Mouse (Mus musculus): Measurements from ENCODE around the gene Ppih. TPM values are rescaled to one million over a fixed set of nuclear protein-coding genes. Genes with fewer than 3 reads are reported as not detected.
A peak's percentile ranks its signal among the peaks of the same experiment; 100 is the strongest.

Ppih gene
- total and polyA plus RNA-seq, 3 experiments, result 4.5 to 171 (median 76.0) TPM

DNA sequence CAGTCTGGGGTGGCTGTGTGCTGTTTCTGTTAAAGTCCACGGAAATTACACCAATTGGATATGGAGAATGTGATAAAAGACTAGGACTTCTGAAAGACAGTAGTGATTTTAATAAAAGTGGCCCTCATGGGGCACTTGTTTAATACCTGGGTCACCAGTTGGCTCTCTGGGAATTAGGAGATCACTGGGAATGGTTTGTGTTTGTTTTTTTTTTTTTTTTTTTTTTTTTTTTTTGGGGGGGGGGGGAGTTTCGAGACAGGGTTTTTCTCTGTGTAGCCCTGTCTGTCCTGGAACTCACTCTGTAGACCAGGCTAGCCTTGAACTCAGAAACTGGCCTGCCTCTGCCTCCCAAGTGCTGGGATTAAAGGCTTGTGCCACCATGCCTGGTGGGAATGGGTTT, 44.6 kb downstream of the Ppih start:
- Histone ChIP-seq H3K27me3 (ENCODE audit: insufficient read depth, low read length) (no peaks in the 10 kb centered on the region), H3K9me3 (replicated peaks) (no peaks in the 10 kb centered on the region), H3K36me3 (replicated peaks) (peaks cover 95% of the 10 kb centered on the region), H3K4me1 (ENCODE audit: insufficient read depth, low read depth, low read length) (peaks cover 28% of the 10 kb centered on the region), H3K4me3 (ENCODE audit: low read depth, low read length) (no peak overlapping the region)
- ATAC-seq (ENCODE audit: extremely low read depth, insufficient number of reproducible peaks, low FRiP score, poor library complexity, severe bottlenecking), result no peak
- DNase-seq (ENCODE audit: low spot score), result no peak
- no peak for TF ChIP-seq GATA2 (IDR thresholded peaks at IDR 0.05; ENCODE audit: borderline replicate concordance, low read depth, low read length)
- no peak for TF ChIP-seq TAL1 (conservative IDR thresholded peaks at IDR 0.05; ENCODE audit: low read depth, low read length)
- TF ChIP-seq POLR2AphosphoS5 (IDR thresholded peaks at IDR 0.05; ENCODE audit: insufficient replicate concordance, low read depth, low read length), result no peak; the same call in 1 of the 2 replicates
- no peak for TF ChIP-seq CTCF (IDR thresholded peaks at IDR 0.05; ENCODE audit: low read depth, low read length)
- no peak for TF ChIP-seq GATA1 (IDR thresholded peaks at IDR 0.05; ENCODE audit: borderline replicate concordance, low read length)

DNA sequence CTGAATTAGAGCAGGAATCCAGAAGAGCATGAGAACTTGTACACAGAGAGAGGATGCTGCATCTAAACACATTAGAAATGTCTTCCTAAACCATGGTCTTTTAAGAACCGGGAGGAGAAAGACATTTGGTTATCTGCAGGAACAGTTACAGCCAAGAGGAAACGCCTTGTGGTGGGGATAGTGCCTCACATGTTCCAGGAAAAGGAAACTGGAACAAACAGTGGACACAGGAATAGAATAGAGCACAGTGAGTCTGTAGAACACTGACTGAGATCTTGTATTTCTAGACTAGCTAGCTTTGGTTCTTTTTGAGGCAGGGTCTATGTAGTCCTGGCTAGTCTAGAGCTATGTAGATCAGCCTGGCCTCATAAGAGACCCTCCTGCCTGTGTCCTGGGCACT, 45.1 kb downstream of the Ppih start:
- peaks cover 95% of the 10 kb centered on the region for H3K36me3 ChIP-seq (replicated peaks)

DNA sequence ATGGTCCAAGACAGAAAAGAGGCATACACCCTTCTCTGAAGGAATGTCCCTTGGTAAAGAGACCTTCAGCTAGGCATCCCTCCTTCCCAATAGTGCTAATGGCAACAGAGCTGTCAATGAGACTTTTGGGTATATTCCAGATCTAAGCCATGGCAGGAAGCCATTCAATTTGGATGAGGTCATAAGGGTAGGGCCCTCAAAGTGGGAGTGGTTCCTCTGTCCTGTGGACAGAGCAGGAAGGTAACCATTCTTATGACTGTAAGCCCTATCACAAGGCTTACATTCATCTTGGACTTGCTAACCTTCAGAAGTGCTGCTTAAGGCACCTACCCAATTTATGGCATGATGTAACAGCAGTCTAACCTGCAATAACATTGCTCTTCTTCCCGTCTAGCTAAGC, 45.7 kb downstream of the Ppih start:
- TF ChIP-seq GATA2 (IDR thresholded peaks at IDR 0.05; ENCODE audit: borderline replicate concordance, low read depth, low read length) (no peak), CTCF (IDR thresholded peaks at IDR 0.05; ENCODE audit: low read depth, low read length) (no peak), POLR2AphosphoS5 (IDR thresholded peaks at IDR 0.05; ENCODE audit: insufficient replicate concordance, low read depth, low read length) (no peak; the same call in 1 of the 2 replicates), GATA1 (IDR thresholded peaks at IDR 0.05; ENCODE audit: borderline replicate concordance, low read length) (no peak), TAL1 (conservative IDR thresholded peaks at IDR 0.05; ENCODE audit: low read depth, low read length) (no peak)
- Histone ChIP-seq H3K4me3 (ENCODE audit: low read depth, low read length) (no peak overlapping the region), H3K36me3 (replicated peaks) (peaks cover 95% of the 10 kb centered on the region), H3K27me3 (ENCODE audit: insufficient read depth, low read length) (no peaks in the 10 kb centered on the region), H3K4me1 (ENCODE audit: insufficient read depth, low read depth, low read length) (peaks cover 23% of the 10 kb centered on the region), H3K9me3 (replicated peaks) (no peaks in the 10 kb centered on the region)
- DNase-seq (ENCODE audit: low spot score) (no peak), ATAC-seq (ENCODE audit: extremely low read depth, insufficient number of reproducible peaks, low FRiP score, poor library complexity, severe bottlenecking) (peak; percentile 7; the same call in 1 of the 2 replicates)

More for the DNA sequence above, 45.1 kb downstream of the Ppih start:
- no peaks in the 10 kb centered on the region for H3K9me3 ChIP-seq (replicated peaks)
- no peak overlapping the region for H3K4me3 ChIP-seq (ENCODE audit: low read depth, low read length)
- no peak for TF ChIP-seq TAL1 (conservative IDR thresholded peaks at IDR 0.05; ENCODE audit: low read depth, low read length)
- TF ChIP-seq GATA1 (IDR thresholded peaks at IDR 0.05; ENCODE audit: borderline replicate concordance, low read length), result no peak
- TF ChIP-seq GATA2 (IDR thresholded peaks at IDR 0.05; ENCODE audit: borderline replicate concordance, low read depth, low read length), result no peak
- TF ChIP-seq POLR2AphosphoS5 (IDR thresholded peaks at IDR 0.05; ENCODE audit: insufficient replicate concordance, low read depth, low read length), result no peak
- TF ChIP-seq CTCF (IDR thresholded peaks at IDR 0.05; ENCODE audit: low read depth, low read length), result no peak
- peaks cover 27% of the 10 kb centered on the region for H3K4me1 ChIP-seq (ENCODE audit: insufficient read depth, low read depth, low read length)
- ATAC-seq (ENCODE audit: extremely low read depth, insufficient number of reproducible peaks, low FRiP score, poor library complexity, severe bottlenecking) (no peak), DNase-seq (ENCODE audit: low spot score) (no peak)
- H3K27me3 ChIP-seq (ENCODE audit: insufficient read depth, low read length), result no peaks in the 10 kb centered on the region

DNA sequence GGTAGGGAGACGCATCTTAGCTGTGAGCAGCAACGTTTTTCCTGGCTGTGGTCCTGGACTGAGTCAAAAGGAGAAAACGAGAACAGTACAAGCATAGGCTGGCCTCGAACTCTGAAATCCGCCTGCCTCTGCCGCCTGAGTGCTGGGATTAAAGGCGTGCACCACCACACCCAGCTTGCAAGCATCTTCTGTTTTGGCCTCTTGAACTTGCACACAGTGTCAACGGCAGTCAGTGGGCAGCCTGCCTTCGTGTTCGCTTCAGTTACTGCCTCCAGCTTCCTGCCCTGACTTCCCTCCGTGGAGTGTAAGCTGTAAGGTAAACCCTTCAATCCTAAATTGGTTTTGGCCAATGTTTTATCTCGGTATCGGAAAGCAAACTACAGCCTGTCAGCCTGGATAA, 53.7 kb downstream of the Ppih start:
- H3K27me3 ChIP-seq (ENCODE audit: insufficient read depth, low read length), result peaks cover 13% of the 10 kb centered on the region
- H3K4me1 ChIP-seq (ENCODE audit: insufficient read depth, low read depth, low read length), result peaks cover 4% of the 10 kb centered on the region; the same call in 1 of the 2 replicates
- no peak overlapping the region for H3K4me3 ChIP-seq (ENCODE audit: low read depth, low read length)
- no peaks in the 10 kb centered on the region for H3K9me3 ChIP-seq (replicated peaks)
- ATAC-seq (ENCODE audit: extremely low read depth, insufficient number of reproducible peaks, low FRiP score, poor library complexity, severe bottlenecking), result no peak
- no peak for TF ChIP-seq TAL1 (conservative IDR thresholded peaks at IDR 0.05; ENCODE audit: low read depth, low read length)
- TF ChIP-seq GATA1 (IDR thresholded peaks at IDR 0.05; ENCODE audit: borderline replicate concordance, low read length), result no peak
- no peak for TF ChIP-seq CTCF (IDR thresholded peaks at IDR 0.05; ENCODE audit: low read depth, low read length)
- no peak for TF ChIP-seq GATA2 (IDR thresholded peaks at IDR 0.05; ENCODE audit: borderline replicate concordance, low read depth, low read length)
- no peak for TF ChIP-seq POLR2AphosphoS5 (IDR thresholded peaks at IDR 0.05; ENCODE audit: insufficient replicate concordance, low read depth, low read length)
- peaks cover 29% of the 10 kb centered on the region for H3K36me3 ChIP-seq (replicated peaks)
- DNase-seq (ENCODE audit: low spot score), result no peak

DNA sequence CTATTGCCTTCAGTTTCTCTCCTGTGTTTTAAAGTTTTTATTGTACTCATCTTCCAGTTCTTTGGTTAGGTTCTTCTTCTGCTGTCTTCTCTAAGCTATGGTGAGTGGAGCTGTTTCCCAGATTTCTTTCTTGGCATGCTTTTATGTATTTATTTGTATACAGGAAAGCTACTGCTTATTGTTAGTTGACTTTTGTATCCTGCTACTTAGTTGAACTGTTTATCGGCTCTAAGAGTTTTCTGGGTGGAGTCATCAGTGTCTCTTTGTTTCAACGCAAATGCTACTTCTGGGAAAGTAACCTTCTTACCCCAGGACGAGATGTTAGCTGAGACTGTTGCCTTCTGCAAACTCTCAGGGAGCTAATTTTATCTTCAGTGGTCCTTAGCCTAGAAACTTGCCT, 56.9 kb downstream of the Ppih start:
- ATAC-seq (ENCODE audit: extremely low read depth, insufficient number of reproducible peaks, low FRiP score, poor library complexity, severe bottlenecking) (no peak), DNase-seq (ENCODE audit: low spot score) (no peak)
- Histone ChIP-seq H3K27me3 (ENCODE audit: insufficient read depth, low read length) (peaks cover 36% of the 10 kb centered on the region), H3K9me3 (replicated peaks) (no peaks in the 10 kb centered on the region), H3K4me1 (ENCODE audit: insufficient read depth, low read depth, low read length) (peaks cover 4% of the 10 kb centered on the region; the same call in 1 of the 2 replicates), H3K4me3 (ENCODE audit: low read depth, low read length) (no peak overlapping the region), H3K36me3 (replicated peaks) (peaks cover 2% of the 10 kb centered on the region)
- no peak for TF ChIP-seq POLR2AphosphoS5 (IDR thresholded peaks at IDR 0.05; ENCODE audit: insufficient replicate concordance, low read depth, low read length)
- no peak for TF ChIP-seq CTCF (IDR thresholded peaks at IDR 0.05; ENCODE audit: low read depth, low read length)
- TF ChIP-seq GATA2 (IDR thresholded peaks at IDR 0.05; ENCODE audit: borderline replicate concordance, low read depth, low read length), result no peak
- TF ChIP-seq TAL1 (conservative IDR thresholded peaks at IDR 0.05; ENCODE audit: low read depth, low read length), result no peak
- TF ChIP-seq GATA1 (IDR thresholded peaks at IDR 0.05; ENCODE audit: borderline replicate concordance, low read length), result no peak

DNA sequence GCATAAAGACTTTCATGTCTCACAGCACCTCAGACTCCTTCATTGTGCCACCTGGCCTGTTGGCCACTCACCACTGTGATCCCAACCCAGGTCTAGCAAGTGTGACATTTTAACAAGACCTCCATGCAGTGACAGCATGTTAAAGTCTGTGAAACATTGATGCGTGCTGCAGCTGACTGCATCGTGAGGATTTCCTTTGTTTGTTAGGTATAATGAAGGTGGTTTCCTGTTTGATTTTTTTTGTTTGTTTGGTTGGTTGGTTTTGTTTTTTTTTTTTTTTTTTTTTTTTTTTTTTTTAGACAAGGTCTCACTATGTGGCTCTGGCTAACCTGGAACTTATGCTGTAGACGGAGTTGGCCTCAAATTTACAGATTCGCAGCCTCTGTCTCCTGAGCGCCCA, 57.9 kb downstream of the Ppih start:
- no peaks in the 10 kb centered on the region for H3K36me3 ChIP-seq (replicated peaks)
- no peak for ATAC-seq (ENCODE audit: extremely low read depth, insufficient number of reproducible peaks, low FRiP score, poor library complexity, severe bottlenecking)
- no peak for DNase-seq (ENCODE audit: low spot score)
- TF ChIP-seq CTCF (IDR thresholded peaks at IDR 0.05; ENCODE audit: low read depth, low read length), result no peak
- no peak for TF ChIP-seq POLR2AphosphoS5 (IDR thresholded peaks at IDR 0.05; ENCODE audit: insufficient replicate concordance, low read depth, low read length)
- TF ChIP-seq GATA1 (IDR thresholded peaks at IDR 0.05; ENCODE audit: borderline replicate concordance, low read length), result no peak
- no peak for TF ChIP-seq TAL1 (conservative IDR thresholded peaks at IDR 0.05; ENCODE audit: low read depth, low read length)
- H3K9me3 ChIP-seq (replicated peaks), result no peaks in the 10 kb centered on the region
- H3K4me1 ChIP-seq (ENCODE audit: insufficient read depth, low read depth, low read length), result peaks cover 4% of the 10 kb centered on the region; the same call in 1 of the 2 replicates
- H3K4me3 ChIP-seq (ENCODE audit: low read depth, low read length), result no peak overlapping the region
- H3K27me3 ChIP-seq (ENCODE audit: insufficient read depth, low read length), result peaks cover 42% of the 10 kb centered on the region

Data from G1E (cell line).